Mouse (Mus musculus) thymus, adult 2 months (tissue): ENCODE data around the gene Capn15. TPM values are rescaled to one million over a fixed set of nuclear protein-coding genes. Genes with fewer than 3 reads are reported as not detected.
A peak's percentile ranks its signal among the peaks of the same experiment; 100 is the strongest.

Experiments used
- DNase-seq: peaks from one replicate; pipeline ENCODE4 v3.0.0; 2021
- H3K27ac ChIP-seq: fragments of 200-500 bp; 2 replicates; pipeline ENCODE4 v1.5.1; 2012; ENCODE audit warnings: low read length, control low read depth; ENCODE audit not compliant: control insufficient read depth, insufficient read depth
- H3K27me3 ChIP-seq: fragments of 200-500 bp; 2 replicates; pipeline ENCODE4 v1.6.1; 2012; ENCODE audit warnings: mild to moderate bottlenecking, low read length, moderate library complexity, mixed read lengths; ENCODE audit not compliant: control insufficient read depth, insufficient read depth
- H3K36me3 ChIP-seq: fragments of 200-500 bp; 2 replicates; pipeline ENCODE4 v1.6.1; 2012; ENCODE audit warnings: mild to moderate bottlenecking, low read length, moderate library complexity; ENCODE audit not compliant: control insufficient read depth, insufficient read depth
- H3K4me1 ChIP-seq: fragments of 200-500 bp; replicated peaks from 2 replicates; pipeline ENCODE4 v1.6.1; 2012; ENCODE audit warnings: low read length; ENCODE audit not compliant: control insufficient read depth, insufficient read depth
- H3K4me3 ChIP-seq: fragments of 200-500 bp; 2 replicates; pipeline ENCODE4 v1.5.1; 2012; ENCODE audit warnings: mild to moderate bottlenecking, low read length, control low read depth, moderate library complexity; ENCODE audit not compliant: control insufficient read depth, insufficient read depth
- CTCF ChIP-seq: fragments of 200-500 bp; IDR thresholded peaks from 2 replicates; pipeline ENCODE4 v1.5.1; 2012; ENCODE audit warnings: mild to moderate bottlenecking, control low read depth, low read length, moderate library complexity, borderline replicate concordance; ENCODE audit not compliant: control insufficient read depth, poor library complexity, insufficient read depth; ENCODE audit errors: extremely low read depth
- POLR2A ChIP-seq: fragments of 200-500 bp; IDR thresholded peaks from 2 replicates; pipeline ENCODE4 v1.6.1; 2012; ENCODE audit warnings: mild to moderate bottlenecking, low read length, control low read depth, moderate library complexity; ENCODE audit not compliant: control insufficient read depth, poor library complexity, insufficient read depth; ENCODE audit errors: extremely low read depth
- WGBS: fragments of 180-500 bp; shearing (Covaris S2); methylation state at CpG from one replicate; pipeline ENCODE4 v1.1.7; 2018; 5-methylcytosine and 5-hydroxymethylcytosine counted together
- polyA plus RNA-seq: library from polyadenylated mRNA; depleted of rRNA; stranded (reverse); fragments of >200 nt; gene quantifications from 2 replicates; pipeline ENCODE4 v1.2.3, GENCODE M21; 2012; rRNA removed

The Capn15 gene
- 80.7 and 82.6 TPM in 2 replicates for polyA plus RNA-seq

GRCm38 (mm10) chr17:25985306-25986294 lies at the start of gene Capn15:
Capn15 (minus strand) TSS chr17:25985796.
- H3K4me1 ChIP-seq: peaks cover 11% of the 10 kb centered on the region
- peak; percentile 91 for DNase-seq
- under 1% methylated on average over 91 of the region's 91 CpGs for WGBS

GRCm38 (mm10) chr17:26032037-26032436 lies 46.4 kb upstream of the Capn15 start:
- H3K27ac ChIP-seq: no peak overlapping the region
- WGBS: 96% methylated on average over 6 of the region's 6 CpGs
- H3K27me3 ChIP-seq: no peaks in the 10 kb centered on the region
- no peaks in the 10 kb centered on the region for H3K4me1 ChIP-seq
- DNase-seq: no peak
- no peak for TF ChIP-seq CTCF
- TF ChIP-seq POLR2A: no peak
- H3K36me3 ChIP-seq: no peaks in the 10 kb centered on the region
- H3K4me3 ChIP-seq: no peak overlapping the region

More at GRCm38 (mm10) chr17:25985306-25986294, at the start of gene Capn15:
- no peaks in the 10 kb centered on the region for H3K36me3 ChIP-seq
- peak within 1 kb of the TSS; percentile 75 for H3K4me3 ChIP-seq
- H3K27me3 ChIP-seq: no peaks in the 10 kb centered on the region
- TF ChIP-seq CTCF (peak; percentile 24; the same call in 1 of the 2 replicates), POLR2A (peak; percentile 65)
- H3K27ac ChIP-seq: no peak within 1 kb of the TSS

- DNase-seq: no peak
- no peaks in the 10 kb centered on the region for H3K4me1 ChIP-seq
- no peaks in the 10 kb centered on the region for H3K27me3 ChIP-seq
- H3K27ac ChIP-seq: no peak overlapping the region
- no peaks in the 10 kb centered on the region for H3K36me3 ChIP-seq
- WGBS: 94% methylated on average over 5 of the region's 5 CpGs
- H3K4me3 ChIP-seq: no peak overlapping the region
- TF ChIP-seq CTCF (no peak), POLR2A (no peak)
These were observed 46.0 kb upstream of the Capn15 start for GRCm38 (mm10) chr17:26031583-26031982.

- no peaks in the 10 kb centered on the region for H3K27me3 ChIP-seq
- H3K4me1 ChIP-seq: no peaks in the 10 kb centered on the region
- TF ChIP-seq CTCF (no peak), POLR2A (no peak)
- H3K4me3 ChIP-seq: no peak overlapping the region
- no peak overlapping the region for H3K27ac ChIP-seq
- no peak for DNase-seq
- no peaks in the 10 kb centered on the region for H3K36me3 ChIP-seq
- 95% methylated on average over 4 of the region's 4 CpGs for WGBS
These were observed 42.7 kb upstream of the Capn15 start for GRCm38 (mm10) chr17:26028261-26028660.

- 99% methylated on average over 9 of the region's 9 CpGs for whole genome bisulfite sequencing
- H3K27ac ChIP-seq: no peak overlapping the region
- H3K27me3 ChIP-seq: no peaks in the 10 kb centered on the region
- no peak for TF ChIP-seq CTCF
- no peak for TF ChIP-seq POLR2A
- no peaks in the 10 kb centered on the region for H3K36me3 ChIP-seq
- H3K4me3 ChIP-seq: no peak overlapping the region
- H3K4me1 ChIP-seq: peaks cover 9% of the 10 kb centered on the region
- DNase-seq: no peak
These were observed 39.1 kb upstream of the Capn15 start for GRCm38 (mm10) chr17:26024674-26025073.

- no peak overlapping the region for H3K27ac ChIP-seq
- 93% methylated on average over 8 of the region's 8 CpGs for WGBS
- no peaks in the 10 kb centered on the region for H3K27me3 ChIP-seq
- no peaks in the 10 kb centered on the region for H3K36me3 ChIP-seq
- H3K4me3 ChIP-seq: no peak overlapping the region
- TF ChIP-seq CTCF: no peak
- TF ChIP-seq POLR2A: no peak
- peaks cover 9% of the 10 kb centered on the region for H3K4me1 ChIP-seq
- no peak for DNase-seq
These were observed 38.4 kb upstream of the Capn15 start for GRCm38 (mm10) chr17:26023966-26024365.

GRCm38 (mm10) chr17:26023181-26023580 lies 37.6 kb upstream of the Capn15 start:
- Histone ChIP-seq H3K4me3 (no peak overlapping the region), H3K4me1 (peaks cover 9% of the 10 kb centered on the region), H3K27me3 (no peaks in the 10 kb centered on the region), H3K27ac (no peak overlapping the region), H3K36me3 (no peaks in the 10 kb centered on the region)
- TF ChIP-seq CTCF (no peak), POLR2A (no peak)
- DNase-seq: no peak
- 95% methylated on average over 5 of the region's 5 CpGs for WGBS
